Mouse (Mus musculus) liver, embryonic 14.5 days (tissue): ENCODE measurements at regions not wholly inside any gene's neighbourhood (a gene's known extent, or its start where the extent isn't known, plus 50 kb on each side); places are given as distances from the start of the nearest gene placed in this dataset.

Experiments used
- ATAC-seq: fragments of 200-750 bp; cut with Nextera tagmentation; 2 replicates; pipeline ENCODE4 v1.8.0; 2017; ENCODE audit warnings: moderate number of reproducible peaks, mild to moderate bottlenecking, moderate library complexity; ENCODE audit not compliant: insufficient read depth
- DNase-seq, 3 experiments: peaks; one replicate each; pipeline ENCODE4 v3.0.0-alpha.2; 2012 to 2013; ENCODE audit warnings: low read depth in 3 of 3, low spot score in 3 of 3
- H3K27ac ChIP-seq: fragments of 300-500 bp; sonication (generic); 2 replicates; pipeline ENCODE4 v1.5.1; 2014; ENCODE audit warnings: moderate library complexity, mild to moderate bottlenecking, control low read depth, inconsistent platforms
- H3K27me3 ChIP-seq: fragments of 300-500 bp; sonication (generic); 2 replicates; pipeline ENCODE4 v1.6.1; 2014; ENCODE audit warnings: mild to moderate bottlenecking, low read length, moderate library complexity; ENCODE audit not compliant: control insufficient read depth, insufficient read depth
- H3K36me3 ChIP-seq: fragments of 300-500 bp; sonication (generic); replicated peaks from 2 replicates; pipeline ENCODE4 v1.6.1; 2014; ENCODE audit warnings: low read depth; ENCODE audit not compliant: control insufficient read depth, insufficient read depth
- H3K4me1 ChIP-seq, 2 experiments: fragments of 200-500 bp in 1 of 2; fragments of 300-500 bp in 1 of 2; sonication (generic) in 1 of 2; replicated peaks; 2 replicates each; pipeline ENCODE4 v1.6.1; 2012 to 2014; ENCODE audit warnings: antibody characterized with exemption in 1 of 2, inconsistent platforms in 1 of 2, low read length in 1 of 2; ENCODE audit not compliant: control insufficient read depth in 2 of 2, insufficient read depth in 2 of 2
- H3K4me2 ChIP-seq: fragments of 300-500 bp; sonication (generic); 2 replicates; pipeline ENCODE4 v1.6.1; 2014; ENCODE audit warnings: low read depth, mild to moderate bottlenecking, control low read depth, moderate library complexity
- H3K4me3 ChIP-seq, 2 experiments: fragments of 200-500 bp in 1 of 2; fragments of 300-500 bp in 1 of 2; sonication (generic) in 1 of 2; 2 replicates each; pipeline ENCODE4 v1.5.1; 2012 to 2014; ENCODE audit warnings: low read depth in 2 of 2, low read length in 2 of 2, mild to moderate bottlenecking in 2 of 2, control low read depth in 1 of 2, inconsistent platforms in 1 of 2, moderate library complexity in 1 of 2; ENCODE audit not compliant: insufficient read depth in 1 of 2
- H3K9ac ChIP-seq: fragments of 300-500 bp; sonication (generic); replicated peaks from 2 replicates; pipeline ENCODE4 v1.6.1; 2014; ENCODE audit warnings: mild to moderate bottlenecking, control low read depth, moderate library complexity
- H3K9me3 ChIP-seq: fragments of 300-500 bp; sonication (generic); 2 replicates; pipeline ENCODE4 v1.6.1; 2016; ENCODE audit warnings: low read length, mixed read lengths; ENCODE audit not compliant: control insufficient read depth
- CTCF ChIP-seq: IDR thresholded peaks from 2 replicates; pipeline ENCODE4 v1.5.1; 2016; ENCODE audit warnings: antibody characterized with exemption, low read depth, control low read depth
- EP300 ChIP-seq: IDR thresholded peaks from 2 replicates; pipeline ENCODE4 v1.6.1; 2016; ENCODE audit warnings: antibody characterized with exemption, low read depth
- WGBS: fragments of 180-500 bp; shearing (Covaris S2); extraction: QIAGEN DNeasy Blood & Tissue Kit; methylation state at CpG from one replicate; pipeline ENCODE4 v1.1.7; 2014; ENCODE audit not compliant: insufficient replicate concordance; 5-methylcytosine and 5-hydroxymethylcytosine counted together

- no peak for TF ChIP-seq EP300
- TF ChIP-seq CTCF: no peak
- no peak for DNase-seq
- H3K4me3 ChIP-seq: no peak overlapping the region
- 42% methylated on average over 22 of the region's 22 CpGs for WGBS
- H3K36me3 ChIP-seq: no peaks in the 10 kb centered on the region
- no peaks in the 10 kb centered on the region for H3K9me3 ChIP-seq
- ATAC-seq: no peak
- peaks cover 6 to 8% of the 10 kb centered on the region in 2 experiments for H3K4me1 ChIP-seq
- H3K9ac ChIP-seq: no peak overlapping the region
- H3K4me2 ChIP-seq: no peak overlapping the region
- no peaks in the 10 kb centered on the region for H3K27me3 ChIP-seq
- H3K27ac ChIP-seq: no peak overlapping the region
These were observed 114.8 kb upstream of the Bmp2 start for GRCm38 (mm10) chr2:133436913-133437843.

- WGBS: 43% methylated on average over 4 of the region's 4 CpGs
- Histone ChIP-seq H3K36me3 (no peaks in the 10 kb centered on the region), H3K4me1 (peaks cover 0 to under 1% of the 10 kb centered on the region in 2 experiments; a peak in 1 of 4 replicates), H3K9ac (no peak overlapping the region), H3K27ac (no peak overlapping the region), H3K4me2 (no peak overlapping the region), H3K9me3 (no peaks in the 10 kb centered on the region), H3K4me3 (no peak overlapping the region), H3K27me3 (no peaks in the 10 kb centered on the region)
- ATAC-seq: no peak
- no peak for DNase-seq
- TF ChIP-seq CTCF (no peak), EP300 (no peak)
These were observed 113.9 kb upstream of the Bmp2 start for GRCm38 (mm10) chr2:133438018-133438417.

DNA sequence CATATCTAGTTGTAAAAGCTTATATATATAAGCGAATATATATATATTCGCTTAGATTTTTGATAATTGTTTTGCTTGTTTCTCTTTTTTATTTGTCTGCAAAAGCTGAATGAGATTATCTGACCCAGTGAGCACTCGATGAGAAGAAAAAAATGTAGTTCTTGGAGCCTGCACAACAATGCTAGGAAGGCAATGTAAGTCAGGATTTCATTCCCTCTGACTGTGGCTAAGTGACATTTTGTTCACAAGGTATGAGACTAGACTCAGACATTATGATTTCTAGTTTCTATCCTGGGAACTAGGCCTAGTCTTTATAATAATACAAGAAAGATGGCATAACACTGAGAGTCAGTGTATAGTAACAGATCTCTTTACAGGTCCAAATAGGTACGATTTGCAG, 108.9 kb upstream of the Bmp2 start:
- no peak overlapping the region for H3K9ac ChIP-seq
- no peak overlapping the region for H3K27ac ChIP-seq
- TF ChIP-seq CTCF (no peak), EP300 (no peak)
- DNase-seq (no peak), ATAC-seq (no peak)
- H3K4me3 ChIP-seq: no peak overlapping the region
- H3K9me3 ChIP-seq: no peaks in the 10 kb centered on the region
- H3K27me3 ChIP-seq: no peaks in the 10 kb centered on the region
- no peaks in the 10 kb centered on the region for H3K4me1 ChIP-seq
- WGBS: 62% methylated on average over 4 of the region's 4 CpGs
- H3K36me3 ChIP-seq: no peaks in the 10 kb centered on the region
- no peak overlapping the region for H3K4me2 ChIP-seq

DNA sequence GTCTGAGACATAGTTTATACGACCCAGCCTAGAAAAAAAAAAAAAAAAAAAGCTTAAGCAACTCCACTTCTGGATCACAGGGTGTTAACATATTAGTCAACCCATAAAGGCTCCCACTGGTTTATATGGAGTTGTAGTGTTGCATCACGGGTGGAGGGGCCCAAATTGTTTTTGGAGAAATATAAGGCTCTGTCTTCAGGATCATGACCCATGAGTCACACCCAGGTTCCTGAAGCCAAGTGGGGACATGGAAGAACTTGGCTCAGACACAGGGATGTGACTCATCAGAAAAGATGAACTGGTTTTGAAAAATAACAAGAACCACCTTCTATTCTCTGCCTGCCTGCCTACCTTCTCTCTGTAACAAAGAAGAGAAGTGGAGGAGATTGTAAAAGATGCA, 108.5 kb upstream of the Bmp2 start:
- H3K4me3 ChIP-seq: no peak overlapping the region
- H3K4me1 ChIP-seq: no peaks in the 10 kb centered on the region
- TF ChIP-seq CTCF (no peak), EP300 (no peak)
- H3K9ac ChIP-seq: no peak overlapping the region
- no peaks in the 10 kb centered on the region for H3K9me3 ChIP-seq
- DNase-seq (no peak), ATAC-seq (no peak)
- no peaks in the 10 kb centered on the region for H3K27me3 ChIP-seq
- H3K27ac ChIP-seq: no peak overlapping the region
- H3K4me2 ChIP-seq: no peak overlapping the region
- WGBS: 48% methylated on average over 2 of the region's 2 CpGs
- no peaks in the 10 kb centered on the region for H3K36me3 ChIP-seq

DNA sequence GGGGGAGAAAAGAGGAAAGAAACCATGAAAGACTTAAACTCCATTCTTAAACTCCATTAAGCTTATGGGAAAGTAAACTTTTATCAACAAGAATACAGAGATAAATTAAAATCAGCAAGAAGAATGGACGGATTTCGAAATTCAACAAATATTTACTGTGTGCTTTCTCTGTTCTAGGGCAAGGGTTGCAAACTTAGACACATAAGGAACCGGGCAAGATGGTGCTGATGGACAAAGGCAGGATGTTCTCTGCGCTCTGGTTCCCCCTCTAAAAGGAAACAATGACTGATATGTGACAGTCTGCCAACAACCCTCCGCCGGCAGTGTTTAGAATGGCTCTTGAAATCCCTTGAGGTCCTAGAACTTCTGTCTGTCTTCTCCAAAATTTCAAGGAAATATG, 99.0 kb upstream of the Bmp2 start:
- H3K4me1 ChIP-seq: no peaks in the 10 kb centered on the region

More for the DNA sequence above, 99.0 kb upstream of the Bmp2 start:
- no peak overlapping the region for H3K4me2 ChIP-seq
- H3K9me3 ChIP-seq: no peaks in the 10 kb centered on the region
- H3K36me3 ChIP-seq: no peaks in the 10 kb centered on the region
- no peaks in the 10 kb centered on the region for H3K27me3 ChIP-seq
- DNase-seq: no peak
- no peak overlapping the region for H3K27ac ChIP-seq
- no peak overlapping the region for H3K4me3 ChIP-seq
- ATAC-seq: no peak
- 39% methylated on average over 6 of the region's 6 CpGs for WGBS
- TF ChIP-seq EP300: no peak
- no peak for TF ChIP-seq CTCF
- no peak overlapping the region for H3K9ac ChIP-seq
